Mouse (Mus musculus) neural tube, embryonic 14.5 days (tissue): ENCODE data around the gene Pcbp2. TPM values are rescaled to one million over a fixed set of nuclear protein-coding genes. Genes with fewer than 3 reads are reported as not detected.

Experiments
- ATAC-seq: fragments of 200-750 bp; cut with Nextera tagmentation; 2 replicates; pipeline ENCODE4 v1.8.0; 2017; ENCODE audit warnings: low read depth, mild to moderate bottlenecking, moderate TSS enrichment, moderate library complexity
- H3K27ac ChIP-seq: fragments of 300-500 bp; sonication (generic); 2 replicates; pipeline ENCODE4 v1.5.1; 2014; ENCODE audit warnings: low read depth, mild to moderate bottlenecking, control low read depth, low read length, moderate library complexity, mixed read lengths
- H3K27me3 ChIP-seq: fragments of 300-500 bp; sonication (generic); 2 replicates; pipeline ENCODE4 v1.6.1; 2014; ENCODE audit warnings: low read length; ENCODE audit not compliant: control insufficient read depth, insufficient read depth
- H3K36me3 ChIP-seq: fragments of 300-500 bp; sonication (generic); 2 replicates; pipeline ENCODE4 v1.6.1; 2014; ENCODE audit warnings: low read length, mixed read lengths; ENCODE audit not compliant: control insufficient read depth, insufficient read depth
- H3K4me1 ChIP-seq: fragments of 300-500 bp; sonication (generic); 2 replicates; pipeline ENCODE4 v1.6.1; 2014; ENCODE audit warnings: low read length; ENCODE audit not compliant: control insufficient read depth, insufficient read depth
- H3K4me2 ChIP-seq: fragments of 300-500 bp; sonication (generic); 2 replicates; pipeline ENCODE4 v1.6.1; 2014; ENCODE audit warnings: mild to moderate bottlenecking, low read depth, low read length, control low read depth
- H3K4me3 ChIP-seq: fragments of 300-500 bp; sonication (generic); 2 replicates; pipeline ENCODE4 v1.5.1; 2014; ENCODE audit warnings: low read depth, low read length, control low read depth, mixed read lengths
- H3K9ac ChIP-seq: fragments of 300-500 bp; sonication (generic); replicated peaks from 2 replicates; pipeline ENCODE4 v1.6.1; 2014; ENCODE audit warnings: low read depth, mild to moderate bottlenecking, control low read depth, low read length, mixed read lengths
- H3K9me3 ChIP-seq: fragments of 300-500 bp; sonication (generic); 2 replicates; pipeline ENCODE4 v1.6.1; 2016; ENCODE audit warnings: low read length; ENCODE audit not compliant: control insufficient read depth
- WGBS: fragments of 180-500 bp; shearing (Covaris S2); extraction: QIAGEN DNeasy Blood & Tissue Kit; methylation state at CpG from one replicate; pipeline ENCODE4 v1.1.7; 2014; 5-methylcytosine and 5-hydroxymethylcytosine counted together
- polyA plus RNA-seq: library from polyadenylated mRNA; unstranded; fragments of >200 nt; fragmentation: Nextera tagmentation; extraction: Ambion mirVana; gene quantifications from 2 replicates; pipeline ENCODE4 v1.2.1, GENCODE M21; 2014

Gene Pcbp2
- polyA plus RNA-seq, 1 experiment from 2014 or later: 160 TPM

- no peaks in the 10 kb centered on the region for H3K9me3 ChIP-seq
- H3K27me3 ChIP-seq: no peaks in the 10 kb centered on the region
- peaks cover 6% of the 10 kb centered on the region for H3K4me1 ChIP-seq
- H3K4me3 ChIP-seq: no peak overlapping the region
- H3K9ac ChIP-seq: no peak overlapping the region
- H3K27ac ChIP-seq: no peak overlapping the region
- WGBS: 69% methylated on average over 2 of the region's 2 CpGs
- ATAC-seq: no peak
- H3K36me3 ChIP-seq: peaks cover 34% of the 10 kb centered on the region
- H3K4me2 ChIP-seq: no peak overlapping the region
These were observed 2.9 kb downstream of the Pcbp2 start for GRCm38 (mm10) chr15:102473246-102473645.

- 94% methylated on average over 2 of the region's 2 CpGs for WGBS
- H3K36me3 ChIP-seq: peaks cover 45% of the 10 kb centered on the region
- H3K9me3 ChIP-seq: no peaks in the 10 kb centered on the region
- H3K27ac ChIP-seq: no peak overlapping the region
- H3K4me3 ChIP-seq: no peak overlapping the region
- no peak for ATAC-seq
- H3K9ac ChIP-seq: no peak overlapping the region
- no peaks in the 10 kb centered on the region for H3K27me3 ChIP-seq
- no peak overlapping the region for H3K4me2 ChIP-seq
- peaks cover 6% of the 10 kb centered on the region for H3K4me1 ChIP-seq
These were observed 4.2 kb downstream of the Pcbp2 start for GRCm38 (mm10) chr15:102474520-102474919.

- Histone ChIP-seq H3K27ac (no peak overlapping the region), H3K36me3 (peaks cover 78% of the 10 kb centered on the region), H3K4me2 (no peak overlapping the region), H3K9me3 (no peaks in the 10 kb centered on the region), H3K27me3 (no peaks in the 10 kb centered on the region), H3K9ac (no peak overlapping the region), H3K4me1 (no peaks in the 10 kb centered on the region), H3K4me3 (no peak overlapping the region)
- ATAC-seq: no peak
- WGBS: 93% methylated on average over 3 of the region's 3 CpGs
These were observed 12.8 kb downstream of the Pcbp2 start for GRCm38 (mm10) chr15:102483136-102483535.

GRCm38 (mm10) chr15:102485853-102486252 is 15.5 kb downstream of the Pcbp2 start:
- H3K4me2 ChIP-seq: no peak overlapping the region
- peaks cover 87% of the 10 kb centered on the region for H3K36me3 ChIP-seq
- H3K27me3 ChIP-seq: no peaks in the 10 kb centered on the region
- ATAC-seq: no peak
- no peak overlapping the region for H3K9ac ChIP-seq
- no peaks in the 10 kb centered on the region for H3K4me1 ChIP-seq
- WGBS: 92% methylated on average over 12 of the region's 12 CpGs
- no peaks in the 10 kb centered on the region for H3K9me3 ChIP-seq
- no peak overlapping the region for H3K27ac ChIP-seq
- H3K4me3 ChIP-seq: no peak overlapping the region

- no peaks in the 10 kb centered on the region for H3K9me3 ChIP-seq
- H3K36me3 ChIP-seq: peaks cover 82% of the 10 kb centered on the region
- WGBS: 78% methylated on average over 1 of the region's 1 CpGs
- no peaks in the 10 kb centered on the region for H3K27me3 ChIP-seq
- H3K27ac ChIP-seq: no peak overlapping the region
- no peak overlapping the region for H3K9ac ChIP-seq
- ATAC-seq: no peak
- H3K4me1 ChIP-seq: no peaks in the 10 kb centered on the region
- no peak overlapping the region for H3K4me2 ChIP-seq
- no peak overlapping the region for H3K4me3 ChIP-seq
These were observed 17.3 kb downstream of the Pcbp2 start for GRCm38 (mm10) chr15:102487664-102488063.

- Histone ChIP-seq H3K36me3 (peaks cover 76% of the 10 kb centered on the region), H3K4me2 (no peak overlapping the region), H3K27me3 (no peaks in the 10 kb centered on the region), H3K9ac (no peak overlapping the region), H3K27ac (no peak overlapping the region), H3K9me3 (no peaks in the 10 kb centered on the region), H3K4me3 (no peak overlapping the region), H3K4me1 (no peaks in the 10 kb centered on the region)
- no peak for ATAC-seq
- WGBS: 90% methylated on average over 3 of the region's 3 CpGs
These were observed 28.0 kb downstream of the Pcbp2 start for GRCm38 (mm10) chr15:102498322-102498721.

- Histone ChIP-seq H3K36me3 (peaks cover 77% of the 10 kb centered on the region), H3K27me3 (no peaks in the 10 kb centered on the region)
These were observed 29.0 kb downstream of the Pcbp2 start for GRCm38 (mm10) chr15:102499370-102499769.

GRCm38 (mm10) chr15:102499851-102500250 is 29.5 kb downstream of the Pcbp2 start:
- H3K4me2 ChIP-seq: no peak overlapping the region
- H3K4me1 ChIP-seq: no peaks in the 10 kb centered on the region
- 88% methylated on average over 6 of the region's 6 CpGs for WGBS
- no peak for ATAC-seq
- no peak overlapping the region for H3K27ac ChIP-seq
- H3K4me3 ChIP-seq: no peak overlapping the region
- H3K9ac ChIP-seq: no peak overlapping the region
- H3K36me3 ChIP-seq: peaks cover 78% of the 10 kb centered on the region
- no peaks in the 10 kb centered on the region for H3K27me3 ChIP-seq
- no peaks in the 10 kb centered on the region for H3K9me3 ChIP-seq

More at GRCm38 (mm10) chr15:102499370-102499769, 29.0 kb downstream of the Pcbp2 start:
- Histone ChIP-seq H3K9me3 (no peaks in the 10 kb centered on the region), H3K4me2 (no peak overlapping the region), H3K9ac (no peak overlapping the region), H3K4me1 (no peaks in the 10 kb centered on the region), H3K27ac (no peak overlapping the region), H3K4me3 (no peak overlapping the region)
- 82% methylated on average over 3 of the region's 3 CpGs for WGBS
- ATAC-seq: no peak

- H3K4me2 ChIP-seq: no peak overlapping the region
- H3K27me3 ChIP-seq: no peaks in the 10 kb centered on the region
- peaks cover 78% of the 10 kb centered on the region for H3K36me3 ChIP-seq
- H3K9me3 ChIP-seq: no peaks in the 10 kb centered on the region
- H3K4me3 ChIP-seq: no peak overlapping the region
- H3K27ac ChIP-seq: no peak overlapping the region
- H3K9ac ChIP-seq: no peak overlapping the region
- H3K4me1 ChIP-seq: no peaks in the 10 kb centered on the region
- WGBS: 95% methylated on average over 5 of the region's 5 CpGs
- no peak for ATAC-seq
These were observed 30.1 kb downstream of the Pcbp2 start for GRCm38 (mm10) chr15:102500479-102500878.
